Mouse (Mus musculus) gastrocnemius, postnatal 14 days (tissue): Measurements from ENCODE around the gene Myt1. TPM values are rescaled to one million over a fixed set of nuclear protein-coding genes. Genes with fewer than 3 reads are reported as not detected.

Source experiments
- total RNA-seq, 2 experiments: library from RNA; stranded (reverse); gene quantifications; 2 replicates each; pipeline ENCODE4 v1.2.3; 2021

Gene Myt1
- total RNA-seq, 2 experiments from 2014 or later = not detected

Other genes with a start within 250 kb of the Myt1 start
- gene Dnajc5, start 242.8 kb upstream of the Myt1 start, total RNA-seq = 10 to 100 TPM; 47.8 to 51.8 TPM
- 10 to 100 TPM; 28.8 to 29.7 TPM for gene Uckl1, start 178.4 kb upstream of the Myt1 start, total RNA-seq
- gene Prpf6, start 171.5 kb upstream of the Myt1 start, total RNA-seq = 10 to 100 TPM; 28.0 to 30.1 TPM
- gene Zfp512b, start 170.5 kb upstream of the Myt1 start, total RNA-seq = 10 to 100 TPM; 20.5 to 20.9 TPM
- under 1 TPM; 0.78 to 0.84 TPM for gene Samd10, start 164.1 kb upstream of the Myt1 start, total RNA-seq
- gene Gm29797, start 106.3 kb upstream of the Myt1 start, total RNA-seq = not detected
- 10 to 100 TPM; 27.3 to 28.0 TPM for gene Sox18, start 91.7 kb upstream of the Myt1 start, total RNA-seq
- gene Tcea2, start 83.0 kb upstream of the Myt1 start, total RNA-seq = 1 to 10 TPM; 4.2 to 6.0 TPM
- gene Rgs19, start 69.4 kb upstream of the Myt1 start, total RNA-seq = 1 to 10 TPM; 5.1 to 6.5 TPM
- gene Lkaaear1, start 64.9 kb upstream of the Myt1 start, total RNA-seq = not detected
- not detected for gene Oprl1, start 48.3 kb upstream of the Myt1 start, total RNA-seq
- 10 to 100 TPM; 18.3 to 30.7 TPM for gene Pcmtd2, start 74.5 kb downstream of the Myt1 start, total RNA-seq
- 10 to 100 TPM in 1 of 2 experiments, 1 to 10 TPM in 1; 9.2 to 10.1 TPM for gene Polr3k, start 101.0 kb downstream of the Myt1 start, total RNA-seq
- gene Gm14496, start 227.8 kb downstream of the Myt1 start, total RNA-seq = not detected